Mouse (Mus musculus) MEL (cell line): Measurements from ENCODE around the gene Taf5. TPM values are rescaled to one million over a fixed set of nuclear protein-coding genes. Genes with fewer than 3 reads are reported as not detected.

ENCODE experiments used
- DNase-seq: peaks from one replicate; pipeline ENCODE4 v3.0.0; 2011; ENCODE audit warnings: low read depth, low spot score
- H3K27ac ChIP-seq: 2 replicates; pipeline ENCODE4 v1.5.1; 2012; ENCODE audit warnings: low read depth, mild to moderate bottlenecking, control low read depth, low read length, moderate library complexity; ENCODE audit not compliant: control insufficient read depth
- H3K27me3 ChIP-seq, 2 experiments: fragments of 150-350 bp in 1 of 2; sonication (generic) in 1 of 2; 2 replicates each; pipeline ENCODE4 v1.6.1; 2012; ENCODE audit warnings: low read length in 2 of 2, mild to moderate bottlenecking in 2 of 2, improper control_type of control experiment in 1 of 2, moderate library complexity in 1 of 2; ENCODE audit not compliant: insufficient read depth in 2 of 2, control insufficient read depth in 1 of 2
- H3K36me3 ChIP-seq, 2 experiments: 2 replicates each; pipeline ENCODE4 v1.6.1; 2012 to 2014; ENCODE audit warnings: low read length in 2 of 2, improper control_type of control experiment in 1 of 2, inconsistent platforms in 1 of 2, mild to moderate bottlenecking in 1 of 2; ENCODE audit not compliant: insufficient read depth in 2 of 2, control insufficient read depth in 1 of 2
- H3K4me1 ChIP-seq, 2 experiments: fragments of 150-350 bp in 1 of 2; sonication (generic) in 1 of 2; 2 replicates each; pipeline ENCODE4 v1.6.1; 2012; ENCODE audit warnings: low read length in 2 of 2, improper control_type of control experiment in 1 of 2, mild to moderate bottlenecking in 1 of 2; ENCODE audit not compliant: insufficient read depth in 2 of 2, control insufficient read depth in 1 of 2
- H3K4me3 ChIP-seq, 2 experiments: fragments of 150-350 bp in 1 of 2; sonication (generic) in 1 of 2; 2 replicates each; pipeline ENCODE4 v1.5.1; 2012; ENCODE audit warnings: low read depth in 2 of 2, low read length in 2 of 2, mild to moderate bottlenecking in 2 of 2, moderate library complexity in 2 of 2, control low read depth in 1 of 2, improper control_type of control experiment in 1 of 2; ENCODE audit not compliant: control insufficient read depth in 1 of 2, insufficient read depth in 1 of 2
- H3K79me2 ChIP-seq: 2 replicates; pipeline ENCODE4 v1.6.1; 2012; ENCODE audit warnings: mild to moderate bottlenecking, low read length, moderate library complexity; ENCODE audit not compliant: control insufficient read depth, poor library complexity, insufficient read depth
- H3K9ac ChIP-seq: 2 replicates; pipeline ENCODE4 v1.6.1; 2012; ENCODE audit warnings: low read depth, mild to moderate bottlenecking, control low read depth, low read length, moderate library complexity; ENCODE audit not compliant: control insufficient read depth, poor library complexity, severe bottlenecking
- H3K9me3 ChIP-seq: fragments of 150-350 bp; sonication (generic); replicated peaks from 2 replicates; pipeline ENCODE4 v1.6.1; 2012; ENCODE audit warnings: mild to moderate bottlenecking, low read length, improper control_type of control experiment, moderate library complexity; ENCODE audit not compliant: insufficient read depth
- BHLHE40 ChIP-seq: IDR thresholded peaks from 2 replicates; pipeline ENCODE4 v1.6.1; 2012; ENCODE audit warnings: low read depth, mild to moderate bottlenecking, inconsistent platforms, low read length, improper control_type of control experiment, borderline replicate concordance
- CHD1 ChIP-seq: IDR thresholded peaks from 2 replicates; pipeline ENCODE4 v1.6.1; 2012; ENCODE audit warnings: low read depth, mild to moderate bottlenecking, inconsistent platforms, low read length, improper control_type of control experiment
- CHD2 ChIP-seq: IDR thresholded peaks from 2 replicates; pipeline ENCODE4 v1.6.1; 2011; ENCODE audit warnings: low read length, improper control_type of control experiment
- CTCF ChIP-seq, 3 experiments: IDR thresholded peaks in 2 of 3; conservative IDR thresholded peaks in 1 of 3; 2 replicates each; pipeline ENCODE4 v1.5.1; 2011 to 2012; ENCODE audit warnings: low read length in 3 of 3, low read depth in 2 of 3, mild to moderate bottlenecking in 2 of 3, improper control_type of control experiment in 1 of 3, inconsistent platforms in 1 of 3, mixed read lengths in 1 of 3, moderate library complexity in 1 of 3; ENCODE audit not compliant: control insufficient read depth in 1 of 3, insufficient read depth in 1 of 3, poor library complexity in 1 of 3, severe bottlenecking in 1 of 3
- E2F4 ChIP-seq: IDR thresholded peaks from 2 replicates; pipeline ENCODE4 v1.6.1; 2011; ENCODE audit warnings: low read depth, low read length, improper control_type of control experiment, borderline replicate concordance
- ELF1 ChIP-seq: IDR thresholded peaks from 2 replicates; pipeline ENCODE4 v1.6.1; 2014; ENCODE audit warnings: low read depth, mild to moderate bottlenecking, inconsistent platforms, low read length, improper control_type of control experiment, moderate library complexity
- EP300 ChIP-seq, 2 experiments: IDR thresholded peaks; 2 replicates each; pipeline ENCODE4 v1.6.1; 2011; ENCODE audit warnings: improper control_type of control experiment in 2 of 2, low read length in 2 of 2, low read depth in 1 of 2, mild to moderate bottlenecking in 1 of 2
- ETS1 ChIP-seq: IDR thresholded peaks from 2 replicates; pipeline ENCODE4 v1.6.1; 2012; ENCODE audit warnings: low read depth, mild to moderate bottlenecking, inconsistent platforms, low read length, improper control_type of control experiment, moderate library complexity
- GABPA ChIP-seq: IDR thresholded peaks from 2 replicates; pipeline ENCODE4 v1.6.1; 2012; ENCODE audit warnings: low read depth, mild to moderate bottlenecking, inconsistent platforms, low read length, improper control_type of control experiment, moderate library complexity
- GATA1 ChIP-seq: IDR thresholded peaks from 2 replicates; pipeline ENCODE4 v1.6.1; 2011; ENCODE audit warnings: low read depth, low read length, improper control_type of control experiment
- HCFC1 ChIP-seq: IDR thresholded peaks from 2 replicates; pipeline ENCODE4 v1.6.1; 2012; ENCODE audit warnings: low read depth, mild to moderate bottlenecking, inconsistent platforms, low read length, improper control_type of control experiment, moderate library complexity
- JUND ChIP-seq: IDR thresholded peaks from 2 replicates; pipeline ENCODE4 v1.6.1; 2011; ENCODE audit warnings: low read depth, mild to moderate bottlenecking, improper control_type of control experiment, low read length
- MAFK ChIP-seq: IDR thresholded peaks from 2 replicates; pipeline ENCODE4 v1.6.1; 2011; ENCODE audit warnings: low read depth, mild to moderate bottlenecking, low read length, improper control_type of control experiment, borderline replicate concordance
- MAX ChIP-seq: IDR thresholded peaks from 2 replicates; pipeline ENCODE4 v1.6.1; 2011; ENCODE audit warnings: low read length, improper control_type of control experiment
- MXI1 ChIP-seq: IDR thresholded peaks from 2 replicates; pipeline ENCODE4 v1.6.1; 2011; ENCODE audit warnings: mild to moderate bottlenecking, low read depth, low read length, improper control_type of control experiment
- MYB ChIP-seq: IDR thresholded peaks from 2 replicates; pipeline ENCODE4 v1.6.1; 2011; ENCODE audit warnings: mild to moderate bottlenecking, low read depth, low read length, improper control_type of control experiment
- MYC ChIP-seq: IDR thresholded peaks from 2 replicates; pipeline ENCODE4 v1.6.1; 2011; ENCODE audit warnings: low read depth, mild to moderate bottlenecking, low read length, improper control_type of control experiment, moderate library complexity
- NELFE ChIP-seq: IDR thresholded peaks from 2 replicates; pipeline ENCODE4 v1.6.1; 2011; ENCODE audit warnings: low read depth, low read length, improper control_type of control experiment
- POLR2A ChIP-seq, 2 experiments: IDR thresholded peaks; 2 replicates each; pipeline ENCODE4 v1.6.1; 2011 to 2012; ENCODE audit warnings: low read length in 2 of 2, mild to moderate bottlenecking in 2 of 2, control low read depth in 1 of 2, improper control_type of control experiment in 1 of 2, low read depth in 1 of 2, moderate library complexity in 1 of 2; ENCODE audit not compliant: control insufficient read depth in 1 of 2, insufficient read depth in 1 of 2, poor library complexity in 1 of 2
- POLR2AphosphoS2 ChIP-seq: IDR thresholded peaks from 2 replicates; pipeline ENCODE4 v1.6.1; 2011; ENCODE audit warnings: low read length, improper control_type of control experiment
- POLR2AphosphoS5 ChIP-seq: IDR thresholded peaks from 2 replicates; pipeline ENCODE4 v1.6.1; 2012; ENCODE audit warnings: low read depth, borderline replicate concordance, mild to moderate bottlenecking, inconsistent platforms, low read length, moderate library complexity, mixed read lengths
- RAD21 ChIP-seq: IDR thresholded peaks from 2 replicates; pipeline ENCODE4 v1.6.1; 2011; ENCODE audit warnings: mild to moderate bottlenecking, low read depth, low read length, improper control_type of control experiment
- RCOR1 ChIP-seq: IDR thresholded peaks from 2 replicates; pipeline ENCODE4 v1.6.1; 2012; ENCODE audit warnings: low read depth, mild to moderate bottlenecking, inconsistent platforms, low read length, improper control_type of control experiment
- SMC3 ChIP-seq: IDR thresholded peaks from 2 replicates; pipeline ENCODE4 v1.6.1; 2011; ENCODE audit warnings: low read depth, low read length, improper control_type of control experiment
- TAL1 ChIP-seq: IDR thresholded peaks from 2 replicates; pipeline ENCODE4 v1.6.1; 2012; ENCODE audit warnings: mild to moderate bottlenecking, inconsistent platforms, low read length, moderate library complexity, mixed read lengths
- TBP ChIP-seq: IDR thresholded peaks from 2 replicates; pipeline ENCODE4 v1.8.0; 2011; ENCODE audit warnings: low read depth, low read length, improper control_type of control experiment
- TCF12 ChIP-seq: IDR thresholded peaks from 2 replicates; pipeline ENCODE4 v1.6.1; 2014; ENCODE audit warnings: low read depth, mild to moderate bottlenecking, inconsistent platforms, low read length, improper control_type of control experiment, moderate library complexity
- UBTF ChIP-seq: IDR thresholded peaks from 2 replicates; pipeline ENCODE4 v1.6.1; 2012; ENCODE audit warnings: low read depth, mild to moderate bottlenecking, inconsistent platforms, low read length, improper control_type of control experiment, moderate library complexity, borderline replicate concordance; ENCODE audit not compliant: insufficient read depth
- USF2 ChIP-seq, 2 experiments: IDR thresholded peaks; 2 replicates each; pipeline ENCODE4 v1.6.1; 2011 to 2012; ENCODE audit warnings: improper control_type of control experiment in 2 of 2, low read length in 2 of 2, borderline replicate concordance in 1 of 2, inconsistent platforms in 1 of 2, low read depth in 1 of 2, mild to moderate bottlenecking in 1 of 2; ENCODE audit not compliant: insufficient read depth in 1 of 2
- ZMIZ1 ChIP-seq: IDR thresholded peaks from 2 replicates; pipeline ENCODE4 v1.6.1; 2012; ENCODE audit warnings: low read depth, mild to moderate bottlenecking, inconsistent platforms, low read length, improper control_type of control experiment, moderate library complexity
- ZNF384 ChIP-seq: IDR thresholded peaks from 2 replicates; pipeline ENCODE4 v1.6.1; 2012; ENCODE audit warnings: low read depth, mild to moderate bottlenecking, inconsistent platforms, low read length, improper control_type of control experiment
- polyA plus RNA-seq, 2 experiments: library from polyadenylated mRNA; stranded (reverse) in 1 of 2; unstranded in 1 of 2; fragments of >175 nt in 1 of 2; fragments of >200 nt in 1 of 2; gene quantifications; 2 replicates each; pipeline versions ENCODE4 v1.2.1 to v1.2.4; 2012; ENCODE audit warnings: low replicate concordance in 2 of 2, low read depth in 1 of 2; ENCODE audit not compliant: insufficient read length in 2 of 2, insufficient read depth in 1 of 2, missing spikeins in 1 of 2
- total RNA-seq: library from RNA; depleted of rRNA; stranded (reverse); fragments of 300-350 nt; gene quantifications from 2 replicates; pipeline ENCODE4 v1.2.3, GENCODE M21; 2012

Gene Taf5
- total and polyA plus RNA-seq, 3 experiments: 22.8 to 74.3 (median 25.1) TPM

DNA sequence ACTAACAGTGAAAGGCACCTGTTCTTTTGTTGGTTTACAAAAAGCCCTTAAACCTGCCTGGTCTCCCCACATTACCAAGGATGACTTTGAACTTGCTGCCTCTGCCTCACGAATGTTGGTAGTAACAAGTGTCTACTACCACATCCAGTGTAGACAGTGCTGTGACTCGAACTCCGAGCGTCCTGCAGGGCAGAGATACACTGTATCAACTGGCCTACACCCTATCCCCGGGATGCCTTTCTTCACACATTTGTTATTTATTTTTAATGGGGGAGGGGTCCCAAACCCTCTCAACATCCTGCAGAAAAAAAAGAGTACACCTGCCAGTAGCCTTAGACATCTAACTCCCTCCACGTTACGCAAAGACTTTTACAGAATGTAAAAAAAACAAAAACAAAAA lies 17.7 kb upstream of the Taf5 start:
- peaks cover 4 to 17% of the 10 kb centered on the region in 2 experiments for H3K4me1 ChIP-seq
- H3K36me3 ChIP-seq: peaks cover 5 to 17% of the 10 kb centered on the region in 2 experiments
- peak overlapping the region; percentile 72 to 81 for H3K4me3 ChIP-seq
- H3K27ac ChIP-seq: no peak overlapping the region
- no peaks in the 10 kb centered on the region for H3K9me3 ChIP-seq
- no peak for DNase-seq
- TF ChIP-seq TCF12 (0 out of 2 replicates have a peak, but pooled peaks have one; percentile 2), SMC3 (no peak)
- H3K9ac ChIP-seq: peak overlapping the region; percentile 81
- H3K79me2 ChIP-seq: peaks cover 20% of the 10 kb centered on the region
- H3K27me3 ChIP-seq: no peaks in the 10 kb centered on the region

DNA sequence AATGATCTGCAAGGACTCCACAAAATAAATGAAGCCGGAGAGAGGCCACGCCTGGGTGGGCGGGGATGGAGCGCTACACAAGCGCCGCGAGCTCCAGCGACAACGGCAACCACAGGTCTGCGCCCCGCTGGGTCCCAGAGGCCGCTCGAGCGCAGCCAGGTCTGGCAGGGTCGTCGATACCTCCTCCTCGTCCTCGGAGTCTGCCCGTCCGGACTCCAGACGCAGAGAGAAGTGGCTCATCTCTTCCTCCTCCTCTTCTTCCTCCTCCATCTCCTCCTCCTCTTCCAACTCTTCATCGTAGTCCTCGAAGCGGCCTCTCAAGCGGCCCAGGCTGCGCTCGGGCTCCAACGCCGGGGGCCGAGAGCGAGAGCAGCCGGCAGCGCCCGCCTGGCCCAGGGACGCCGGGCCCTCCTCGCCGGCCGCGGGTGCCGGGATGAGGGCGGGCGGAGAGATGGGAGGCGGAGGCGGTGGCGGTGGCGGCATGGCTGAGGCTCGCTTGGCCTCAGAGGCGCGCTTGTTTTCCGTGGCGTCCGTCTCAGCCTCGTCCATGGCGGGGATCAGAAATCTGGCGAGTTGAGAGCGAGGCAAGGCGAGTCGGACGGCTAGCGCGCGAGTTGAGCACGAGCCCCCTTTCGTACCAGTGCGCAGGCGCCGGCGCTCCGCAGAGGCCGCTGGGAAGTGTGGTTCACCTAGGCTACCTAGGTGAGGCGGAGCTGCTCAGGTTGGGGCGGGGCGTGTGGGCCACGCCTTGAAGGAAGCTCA lies 17.1 kb upstream of the Taf5 start, which contains the start of gene Pcgf6:
Gene Pcgf6 (minus strand): TSS at position 636 of the 762 bp plus-strand sequence.
- Histone ChIP-seq H3K27ac (peak within 1 kb of the TSS; percentile 63), H3K9ac (peak within 1 kb of the TSS; percentile 81), H3K36me3 (peaks cover 5 to 17% of the 10 kb centered on the region in 2 experiments), H3K79me2 (peaks cover 20% of the 10 kb centered on the region), H3K4me1 (peaks cover 4 to 17% of the 10 kb centered on the region in 2 experiments), H3K4me3 (peak within 1 kb of the TSS; percentile 72 to 81), H3K27me3 (no peaks in the 10 kb centered on the region), H3K9me3 (no peaks in the 10 kb centered on the region)
- peak; percentile 95 for DNase-seq
- TF ChIP-seq MAX: peak; percentile 91
- no peak for TF ChIP-seq CHD1
- no peak for TF ChIP-seq RAD21
- TF ChIP-seq EP300 (IDR thresholded peaks at IDR 0.05; ENCODE audit: low read depth in 1 of 2, low read length in 2 of 2): no peak
- no peak for TF ChIP-seq CHD2
- no peak for TF ChIP-seq RCOR1
- TF ChIP-seq MAFK: no peak
- TF ChIP-seq ZMIZ1: no peak
- TF ChIP-seq E2F4: peak; percentile 56; the same call in 1 of the 2 replicates
- TF ChIP-seq CTCF (IDR thresholded peaks at IDR 0.05 in 2 of 3, conservative IDR thresholded peaks at IDR 0.05 in 1 of 3; ENCODE audit: control insufficient read depth in 1 of 3, insufficient read depth in 1 of 3, low read depth in 2 of 3, low read length in 3 of 3, poor library complexity in 1 of 3, severe bottlenecking in 1 of 3): no peak
- TF ChIP-seq ETS1: no peak
- TF ChIP-seq ELF1: no peak
- TF ChIP-seq POLR2AphosphoS2: peak; percentile 86
- TF ChIP-seq USF2 (IDR thresholded peaks at IDR 0.05; ENCODE audit: borderline replicate concordance in 1 of 2, insufficient read depth in 1 of 2, low read depth in 1 of 2, low read length in 2 of 2): no peak
- peak; percentile 97; the same call in 1 of the 2 replicates for TF ChIP-seq UBTF
- TF ChIP-seq MYB: no peak
- peak; percentile 79 for TF ChIP-seq MXI1
- TF ChIP-seq MYC: peak; percentile 77
- peak; percentile 97 for TF ChIP-seq HCFC1
- TF ChIP-seq ZNF384: no peak
- TF ChIP-seq POLR2A (IDR thresholded peaks at IDR 0.05; ENCODE audit: control insufficient read depth in 1 of 2, insufficient read depth in 1 of 2, low read depth in 1 of 2, low read length in 2 of 2, poor library complexity in 1 of 2): peak; percentile 82 to 86
- TF ChIP-seq TBP: peak; percentile 78
- TF ChIP-seq BHLHE40: no peak
- TF ChIP-seq SMC3: no peak
- no peak for TF ChIP-seq POLR2AphosphoS5
- TF ChIP-seq GABPA: no peak
- no peak for TF ChIP-seq TAL1
- TF ChIP-seq NELFE: peak; percentile 91
- no peak for TF ChIP-seq JUND
- TF ChIP-seq GATA1: no peak
